Mouse (Mus musculus): ENCODE measurements around the gene Syt9.

Gene Syt9

DNA sequence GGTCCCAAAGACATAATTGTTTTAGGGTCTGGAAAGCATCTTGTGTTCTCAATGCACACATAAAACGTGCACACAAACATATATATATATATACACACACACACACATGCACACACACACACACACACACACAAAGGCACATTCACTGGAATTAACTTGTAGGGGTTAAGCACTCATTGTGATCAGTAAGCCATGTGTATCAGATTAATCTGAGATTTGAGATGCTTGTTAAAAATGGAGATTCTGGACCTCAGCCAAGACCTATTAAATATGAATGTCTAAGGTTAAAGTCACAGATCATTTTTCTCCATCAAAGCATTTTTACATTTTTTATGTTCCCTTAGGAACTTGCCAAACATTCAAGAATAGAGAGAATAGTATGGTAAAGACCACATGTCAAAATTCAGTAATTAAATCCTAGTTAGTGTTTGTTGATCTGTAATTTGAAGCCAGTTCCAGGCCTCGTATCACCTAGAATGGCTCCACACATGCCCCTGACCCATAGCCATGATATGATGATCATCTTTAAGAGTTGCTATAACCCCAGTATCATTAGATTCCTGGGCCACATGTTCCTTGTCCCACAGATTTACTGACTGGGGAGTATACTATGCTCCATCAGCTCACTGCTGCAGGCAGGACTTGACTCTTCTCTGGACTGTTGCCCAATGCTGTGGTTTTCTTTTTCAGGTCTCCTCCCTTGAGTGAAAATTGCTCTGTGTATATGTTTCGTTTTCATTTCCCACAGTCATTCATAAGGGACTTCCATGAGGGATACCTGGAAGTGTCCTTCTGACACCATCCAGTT lies 46.7 kb downstream of the Syt9 start:
- no peak for TF ChIP-seq GATA4 (IDR thresholded peaks at IDR 0.05; ENCODE audit: insufficient replicate concordance, low read length)

DNA sequence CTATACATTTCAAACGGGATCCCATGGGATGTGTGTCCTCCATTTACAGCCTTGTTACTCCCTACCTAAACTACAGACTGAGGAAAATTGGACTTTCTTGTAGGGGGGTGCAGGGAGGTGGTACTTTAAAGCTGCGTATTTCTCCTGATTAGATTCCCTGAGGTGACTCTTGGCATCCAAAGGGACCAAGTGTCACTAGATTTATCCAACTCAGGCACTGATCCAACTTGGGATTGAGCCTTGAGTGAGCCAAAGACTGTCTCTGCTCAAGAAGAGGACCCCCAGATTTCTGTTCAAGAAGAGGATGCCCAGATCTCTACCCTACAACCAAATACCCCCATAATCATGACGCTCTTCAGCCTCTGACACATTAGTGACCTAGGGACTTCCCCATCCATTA lies 66.9 kb downstream of the Syt9 start:
- no peak for TF ChIP-seq GATA4 (IDR thresholded peaks at IDR 0.05; ENCODE audit: insufficient replicate concordance, low read length)

DNA sequence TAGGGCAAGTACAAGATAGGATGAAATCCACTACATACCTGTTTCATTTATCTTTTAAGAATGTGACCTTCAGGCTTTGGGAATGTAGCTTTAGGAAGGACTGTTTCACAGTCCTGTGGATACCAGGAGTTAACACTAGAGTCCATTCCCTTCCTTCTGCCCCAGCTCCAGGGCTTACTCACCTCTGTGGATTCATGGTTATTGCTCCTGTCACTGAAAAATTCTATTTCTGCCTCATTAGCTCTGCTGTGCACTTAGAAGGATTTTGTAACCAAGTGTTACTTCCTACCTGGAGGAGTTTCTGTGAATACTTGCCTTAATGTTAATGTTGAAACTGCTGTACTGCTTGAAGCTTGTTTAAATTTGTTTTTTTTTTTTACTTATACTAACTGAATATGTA lies 74.1 kb downstream of the Syt9 start:
- TF ChIP-seq GATA4 (IDR thresholded peaks at IDR 0.05; ENCODE audit: insufficient replicate concordance, low read length): no peak

DNA sequence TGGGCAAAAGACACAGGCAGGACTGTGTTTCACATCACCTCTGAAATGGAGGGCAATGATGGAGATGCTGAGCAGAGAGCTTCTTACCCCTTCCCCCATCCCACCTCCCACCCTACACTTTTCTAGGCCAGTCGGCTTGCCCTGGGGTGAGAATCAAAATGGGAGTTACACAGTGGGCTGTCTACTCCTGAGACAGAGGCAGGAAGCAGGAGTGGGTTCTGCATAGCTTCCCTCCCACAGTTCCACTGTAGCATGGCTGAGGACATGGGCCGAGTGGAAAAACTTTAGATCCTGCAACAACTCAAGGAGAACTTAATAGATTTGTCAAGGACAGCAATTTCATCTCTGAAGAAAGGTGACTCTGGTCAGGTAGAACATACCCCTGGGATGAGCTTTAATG lies 84.1 kb downstream of the Syt9 start:
- no peak for TF ChIP-seq GATA4 (IDR thresholded peaks at IDR 0.05; ENCODE audit: insufficient replicate concordance, low read length)

DNA sequence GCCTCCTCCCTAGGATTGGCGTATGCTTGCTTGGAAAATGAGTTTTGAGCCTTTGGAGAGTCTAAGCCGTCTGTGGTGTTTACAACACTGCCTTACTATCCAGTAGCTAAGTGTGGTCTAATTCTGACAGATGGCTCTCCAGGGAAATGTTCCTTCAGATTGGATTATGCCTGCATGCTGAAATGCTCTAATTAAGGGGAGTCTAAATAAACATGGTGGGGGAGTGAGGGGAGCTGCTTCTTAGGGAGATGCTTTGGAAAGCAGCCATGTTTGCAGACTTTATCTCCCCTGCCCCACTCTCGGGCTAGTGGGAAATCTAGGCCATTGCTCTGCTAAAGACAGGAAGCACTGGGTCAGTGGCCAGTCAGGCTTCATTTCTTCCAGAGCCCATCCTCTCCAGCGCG lies 84.6 kb downstream of the Syt9 start:
- TF ChIP-seq GATA4 (IDR thresholded peaks at IDR 0.05; ENCODE audit: insufficient replicate concordance, low read length): peak; percentile 51; the same call in 1 of the 2 replicates

DNA sequence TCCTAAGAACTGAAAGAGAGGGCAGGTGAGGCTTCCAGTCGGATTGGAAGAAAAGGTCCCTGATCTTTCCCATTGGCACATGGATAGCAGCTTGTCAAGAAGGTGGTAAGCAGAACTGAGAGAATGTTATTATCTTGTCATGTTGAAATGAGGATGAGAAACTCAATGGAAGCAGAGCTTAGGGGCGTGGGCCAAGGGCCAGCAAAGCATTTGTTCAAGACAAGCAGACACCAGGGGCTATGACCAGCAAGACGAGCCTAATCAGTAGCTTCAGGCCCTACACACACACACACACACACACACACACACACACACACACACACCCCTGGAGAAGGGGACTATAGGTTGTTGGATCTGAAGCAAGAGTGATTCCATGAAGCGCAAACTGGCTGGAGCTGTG lies 90.6 kb downstream of the Syt9 start:
- TF ChIP-seq GATA4 (IDR thresholded peaks at IDR 0.05; ENCODE audit: insufficient replicate concordance, low read length): no peak

DNA sequence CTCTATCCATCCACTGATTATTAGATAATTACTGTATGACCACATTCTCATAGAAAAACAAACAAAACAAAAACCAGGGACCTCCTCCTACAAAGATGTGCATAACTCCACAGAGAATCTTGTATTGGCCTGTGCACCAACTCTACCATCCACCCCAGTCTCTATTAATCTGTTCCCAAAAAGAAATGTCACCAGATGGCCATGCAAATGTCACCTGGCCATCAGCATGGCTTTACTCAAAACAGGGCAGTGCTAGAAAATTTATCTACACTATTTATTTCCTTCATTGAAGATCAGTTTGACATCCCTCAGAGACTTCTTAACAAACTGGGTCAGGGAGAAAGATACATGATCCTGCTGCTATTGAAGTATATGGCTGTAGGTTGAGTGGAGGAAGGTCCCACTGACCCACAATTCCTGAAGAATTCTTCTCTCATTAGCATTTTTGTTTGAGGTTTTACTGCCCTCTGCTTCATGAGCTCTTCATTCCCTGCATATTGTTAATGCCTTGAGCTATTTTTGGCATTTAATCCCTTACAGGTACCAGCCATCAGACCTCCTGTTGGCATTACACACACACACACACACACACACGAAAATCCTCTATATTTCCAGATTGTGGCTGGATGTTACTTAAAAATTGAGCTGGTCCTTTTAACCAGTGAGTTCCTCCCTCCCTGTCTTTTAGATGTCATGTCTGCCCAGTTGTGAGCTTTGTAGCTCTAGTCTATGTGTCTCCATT lies 91.3 kb downstream of the Syt9 start:
- no peak for TF ChIP-seq GATA4 (IDR thresholded peaks at IDR 0.05; ENCODE audit: insufficient replicate concordance, low read length)

DNA sequence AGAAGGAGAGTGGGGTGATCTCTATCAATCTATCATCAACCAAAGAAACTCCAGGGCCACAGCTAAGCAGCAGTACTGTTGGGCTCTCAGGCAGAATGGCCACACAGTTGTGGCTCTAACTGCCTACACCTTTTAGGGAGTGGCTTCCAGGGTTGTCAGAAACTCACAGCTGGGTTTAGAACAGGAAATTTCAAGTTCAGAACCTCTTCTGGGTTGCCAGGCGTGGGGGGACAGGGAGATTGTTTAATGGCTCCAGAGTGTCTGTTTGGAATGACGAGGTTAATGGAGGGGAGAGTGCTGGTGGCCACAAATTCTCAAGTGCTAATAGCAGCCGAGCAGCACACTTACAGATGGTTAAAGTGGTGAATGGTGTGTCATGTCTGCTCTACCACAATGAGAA lies 92.4 kb downstream of the Syt9 start:
- TF ChIP-seq GATA4 (IDR thresholded peaks at IDR 0.05; ENCODE audit: insufficient replicate concordance, low read length): no peak

DNA sequence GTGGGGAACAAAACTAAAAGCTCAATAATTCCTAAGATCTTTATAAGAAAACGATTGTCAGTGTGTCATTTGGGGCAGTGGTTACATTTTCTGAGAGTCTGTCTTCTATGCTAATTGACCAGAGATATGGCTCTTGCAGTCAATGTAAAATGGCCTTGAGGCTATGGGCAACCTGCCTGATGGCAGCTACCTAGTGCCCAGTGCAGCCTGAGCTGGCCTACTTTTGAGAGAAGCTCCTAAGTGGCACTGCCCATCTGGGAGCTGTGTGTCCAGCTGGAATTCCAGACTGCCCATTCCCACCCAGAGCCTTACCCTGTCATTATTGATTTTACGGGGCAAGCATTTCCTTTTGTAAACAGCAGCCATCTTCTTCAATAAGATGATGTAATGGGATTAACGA lies 94.6 kb downstream of the Syt9 start:
- TF ChIP-seq GATA4 (IDR thresholded peaks at IDR 0.05; ENCODE audit: insufficient replicate concordance, low read length): no peak

DNA sequence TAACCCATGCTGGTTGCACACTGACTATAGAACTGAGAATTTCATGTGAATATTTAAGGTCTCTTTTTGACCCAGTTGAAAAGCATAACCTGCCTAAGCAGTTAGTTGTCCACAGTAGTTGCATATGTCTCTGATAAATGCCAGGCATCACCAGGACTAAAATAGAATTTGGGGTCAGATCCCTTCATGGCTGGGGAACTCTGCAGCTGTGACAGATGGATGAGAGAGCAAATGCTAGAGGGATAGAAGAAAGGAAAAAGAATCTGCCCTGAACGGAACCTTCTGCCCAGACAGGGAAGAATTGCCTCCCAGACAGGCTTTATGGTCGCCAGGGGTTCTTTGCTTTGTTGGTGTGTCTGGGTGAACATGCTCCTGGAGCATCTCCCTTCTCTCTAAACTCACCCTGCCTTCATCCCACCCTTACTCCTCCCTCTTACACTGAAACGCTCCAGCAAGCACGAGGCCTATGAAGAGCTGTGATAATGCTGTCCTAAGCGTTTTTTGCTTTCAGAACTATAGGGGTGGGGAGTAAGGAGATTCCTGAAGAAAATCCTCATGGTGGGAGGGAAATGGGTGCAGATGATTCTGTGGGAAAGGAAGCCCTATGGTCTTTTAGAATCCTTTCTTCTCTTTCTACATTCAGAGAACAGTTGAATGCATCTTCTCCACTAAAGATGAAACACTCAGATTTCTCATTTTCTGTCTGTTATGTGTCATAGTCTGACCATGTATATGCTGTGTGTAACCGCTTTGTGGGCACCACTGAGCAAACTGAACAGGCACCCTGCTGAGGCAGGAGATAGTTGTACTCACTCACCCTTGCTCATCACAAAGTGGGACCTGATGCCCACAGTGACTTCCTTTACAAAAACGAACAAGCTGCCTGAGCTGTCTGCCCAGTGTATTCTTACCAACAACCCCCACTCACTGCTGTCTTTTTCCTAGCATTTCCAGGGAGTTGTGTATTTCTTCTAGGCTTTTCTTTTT lies 108.7 kb downstream of the Syt9 start:
- no peak for TF ChIP-seq GATA4 (IDR thresholded peaks at IDR 0.05; ENCODE audit: insufficient replicate concordance, low read length)

DNA sequence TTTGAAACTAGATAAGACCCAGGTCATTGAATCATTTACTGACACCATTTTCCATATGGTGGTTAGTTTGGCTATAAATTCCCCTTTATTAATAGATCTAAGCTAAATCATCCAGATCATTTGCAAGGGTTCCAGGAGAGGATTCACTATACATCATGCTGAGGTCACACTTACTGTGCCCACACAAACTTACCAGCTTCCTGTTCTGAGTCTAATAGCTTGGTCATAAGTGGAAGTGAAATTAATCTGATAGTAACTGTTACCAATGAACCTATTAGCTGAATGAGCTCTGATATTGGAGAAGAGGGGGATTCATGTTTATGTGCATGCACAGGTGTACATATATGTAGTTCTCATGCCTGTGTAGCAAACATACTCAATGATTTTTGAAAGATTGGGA lies 124.9 kb downstream of the Syt9 start:
- no peak for TF ChIP-seq GATA4 (IDR thresholded peaks at IDR 0.05; ENCODE audit: insufficient replicate concordance, low read length)

DNA sequence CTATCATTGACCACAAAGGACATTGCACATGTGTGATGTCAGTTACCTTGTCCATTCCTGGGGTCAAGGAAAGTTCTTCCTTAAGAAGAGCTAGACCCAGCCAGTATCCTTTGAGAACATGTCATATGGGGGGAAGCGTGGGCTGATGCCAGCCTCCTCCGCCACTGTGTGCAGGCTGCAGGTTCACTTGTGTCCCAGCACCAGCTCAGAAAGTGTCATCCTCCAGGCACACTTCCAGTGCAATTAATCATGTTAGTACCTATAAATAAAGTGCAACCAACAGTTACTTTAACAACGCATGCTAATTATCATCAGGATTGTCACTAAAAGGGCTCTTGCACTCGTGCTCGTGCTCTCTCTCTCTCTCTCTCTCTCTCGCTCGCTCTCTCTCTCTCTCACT lies 126.4 kb downstream of the Syt9 start:
- TF ChIP-seq GATA4 (IDR thresholded peaks at IDR 0.05; ENCODE audit: insufficient replicate concordance, low read length): no peak

DNA sequence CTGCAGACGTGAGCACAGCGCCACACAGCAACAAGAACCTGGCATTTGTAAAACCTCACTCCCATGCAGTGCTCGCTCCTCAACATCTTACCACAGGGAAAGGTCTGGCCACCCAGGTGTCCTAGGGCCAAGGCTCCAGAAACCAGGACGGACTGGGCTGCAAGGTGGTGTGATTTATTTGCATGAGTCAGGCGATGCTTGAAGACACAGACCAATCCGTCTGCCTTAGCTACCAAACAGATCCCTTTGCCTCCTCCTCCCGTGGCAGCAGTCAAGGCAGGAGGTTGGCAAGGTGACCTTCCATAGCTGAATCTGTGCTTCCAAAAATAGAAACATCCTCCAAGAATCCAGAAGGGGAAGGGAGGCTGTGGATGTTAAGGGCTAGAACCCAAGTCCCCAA lies 130.1 kb downstream of the Syt9 start:
- TF ChIP-seq GATA4 (IDR thresholded peaks at IDR 0.05; ENCODE audit: insufficient replicate concordance, low read length): no peak

DNA sequence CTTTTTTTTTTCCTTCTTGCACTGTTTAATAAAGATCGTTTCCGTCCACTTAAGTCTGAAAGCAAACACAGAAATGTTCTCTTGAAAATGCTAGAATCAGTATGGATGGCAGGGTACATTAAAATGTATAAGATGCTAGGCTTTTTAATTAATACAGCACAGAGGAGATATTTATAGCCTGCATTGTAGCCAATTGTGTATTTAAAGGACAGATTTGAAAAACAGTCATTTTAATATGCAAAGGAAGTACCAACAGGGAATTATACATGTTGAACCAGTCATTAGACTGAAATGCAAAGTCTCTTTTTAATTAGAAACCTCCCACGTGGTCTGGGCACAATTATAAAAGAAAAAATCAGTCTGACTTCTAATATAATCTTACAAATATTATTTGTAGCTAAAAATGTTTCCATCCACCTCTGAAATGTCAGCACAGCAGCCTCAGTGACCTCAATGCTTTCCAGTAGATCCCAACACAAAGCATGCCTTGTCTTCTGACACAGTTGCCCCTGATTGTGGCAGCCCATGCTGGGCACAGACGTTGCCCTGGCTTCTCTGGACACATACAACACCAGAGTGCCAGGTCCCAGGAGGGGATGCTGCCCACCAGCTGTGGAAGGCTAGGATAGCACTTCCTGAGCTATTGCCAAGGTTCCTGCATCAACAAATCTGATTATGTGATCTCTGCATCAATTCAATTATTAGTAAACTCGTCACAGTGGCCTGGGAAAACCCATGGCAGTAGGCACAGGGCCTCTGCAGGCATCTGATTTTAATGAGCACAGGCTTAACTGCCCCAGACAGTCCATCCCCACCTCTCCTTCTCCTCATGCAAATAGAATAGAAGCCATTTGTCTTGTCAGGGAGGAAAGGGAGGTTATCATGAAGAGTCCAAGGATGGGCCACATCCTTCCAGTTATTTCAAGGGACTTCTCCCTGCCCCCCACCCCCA lies 134.5 kb downstream of the Syt9 start:
- no peak for TF ChIP-seq GATA4 (IDR thresholded peaks at IDR 0.05; ENCODE audit: insufficient replicate concordance, low read length)

All from liver, adult (tissue).